Mouse (Mus musculus): ENCODE measurements around the gene Cers5.

DNA sequence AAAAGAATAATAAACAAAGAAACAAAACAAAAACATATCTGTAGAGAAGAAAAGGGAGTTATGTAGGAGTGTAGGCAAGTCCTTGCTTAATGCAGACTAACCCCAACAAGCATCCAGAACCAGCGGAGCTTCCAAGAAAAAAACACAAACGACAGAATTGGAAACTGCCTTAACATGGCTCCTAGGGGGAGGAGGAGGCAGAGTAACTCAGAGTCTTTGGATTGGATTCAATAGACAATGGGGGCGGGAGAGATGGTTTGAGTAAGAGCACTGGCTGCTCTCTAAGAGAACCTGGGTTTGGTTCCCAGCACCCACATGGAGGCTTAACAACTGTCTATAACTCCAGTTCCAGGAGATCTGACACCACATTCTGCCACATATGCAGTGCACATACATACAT lies 41.0 kb downstream of the Cers5 start:
- TF ChIP-seq CTCF (IDR thresholded peaks at IDR 0.05; ENCODE audit: insufficient read depth, low read depth, low read length) (no peak), POLR2A (IDR thresholded peaks at IDR 0.05; ENCODE audit: insufficient read depth, low read depth, low read length) (no peak)
